Mouse (Mus musculus) heart, postnatal 0 days (tissue): ENCODE measurements at regions not wholly inside any gene's neighbourhood (a gene's known extent, or its start where the extent isn't known, plus 50 kb on each side); places are given as distances from the start of the nearest gene placed in this dataset.

ENCODE experiments used
- ATAC-seq: fragments of 200-750 bp; cut with Nextera tagmentation; 2 replicates; pipeline ENCODE4 v1.8.0; 2017; ENCODE audit warnings: low read depth, moderate number of reproducible peaks, moderate library complexity; ENCODE audit not compliant: insufficient read depth
- DNase-seq: peaks from one replicate; pipeline ENCODE4 v3.0.0-alpha.2; 2016; ENCODE audit warnings: low spot score
- H3K27ac ChIP-seq: fragments of 300-500 bp; sonication (generic); 2 replicates; pipeline ENCODE4 v1.5.1; 2014; ENCODE audit warnings: low read depth, mild to moderate bottlenecking
- H3K27me3 ChIP-seq: fragments of 300-500 bp; sonication (generic); 2 replicates; pipeline ENCODE4 v1.6.1; 2014; ENCODE audit warnings: low read length, mixed read lengths; ENCODE audit not compliant: control insufficient read depth, insufficient read depth
- H3K36me3 ChIP-seq: fragments of 300-500 bp; sonication (generic); replicated peaks from 2 replicates; pipeline ENCODE4 v1.6.1; 2014; ENCODE audit warnings: low read length, mixed read lengths; ENCODE audit not compliant: control insufficient read depth, insufficient read depth
- H3K4me1 ChIP-seq: fragments of 300-500 bp; sonication (generic); 2 replicates; pipeline ENCODE4 v1.6.1; 2014; ENCODE audit warnings: antibody characterized with exemption; ENCODE audit not compliant: control insufficient read depth, insufficient read depth
- H3K4me2 ChIP-seq: fragments of 300-500 bp; sonication (generic); 2 replicates; pipeline ENCODE4 v1.6.1; 2014; ENCODE audit warnings: low read depth, mild to moderate bottlenecking, low read length, moderate library complexity
- H3K4me3 ChIP-seq: fragments of 300-500 bp; sonication (generic); 2 replicates; pipeline ENCODE4 v1.5.1; 2014; ENCODE audit warnings: low read depth, low read length
- H3K9ac ChIP-seq: fragments of 300-500 bp; sonication (generic); replicated peaks from 2 replicates; pipeline ENCODE4 v1.6.1; 2014; ENCODE audit warnings: low read depth, low read length, mixed read lengths
- H3K9me3 ChIP-seq: fragments of 300-500 bp; sonication (generic); replicated peaks from 2 replicates; pipeline ENCODE4 v1.6.1; 2016; ENCODE audit warnings: low read length; ENCODE audit not compliant: control insufficient read depth
- CTCF ChIP-seq: IDR thresholded peaks from 2 replicates; pipeline ENCODE4 v1.5.1; 2016; ENCODE audit warnings: antibody characterized with exemption, control low read depth, low read depth
- EP300 ChIP-seq: IDR thresholded peaks from 2 replicates; pipeline ENCODE4 v1.6.1; 2016; ENCODE audit warnings: antibody characterized with exemption, low read depth
- WGBS: fragments of 180-500 bp; shearing (Covaris S2); extraction: QIAGEN DNeasy Blood & Tissue Kit; methylation state at CpG from one replicate; pipeline ENCODE4 v1.1.7; 2014; 5-methylcytosine and 5-hydroxymethylcytosine counted together

GRCm38 (mm10) chr15:11701246-11701645, 205.8 kb downstream of the Npr3 start:
- no peak overlapping the region for H3K4me3 ChIP-seq
- no peak overlapping the region for H3K4me2 ChIP-seq
- TF ChIP-seq EP300: no peak
- TF ChIP-seq CTCF: no peak
- H3K36me3 ChIP-seq: no peaks in the 10 kb centered on the region
- no peak overlapping the region for H3K9ac ChIP-seq
- DNase-seq (no peak), ATAC-seq (no peak)
- no peaks in the 10 kb centered on the region for H3K27me3 ChIP-seq
- H3K9me3 ChIP-seq: no peaks in the 10 kb centered on the region
- no peak overlapping the region for H3K27ac ChIP-seq
- H3K4me1 ChIP-seq: no peaks in the 10 kb centered on the region
- WGBS: 51% methylated on average over 6 of the region's 6 CpGs

GRCm38 (mm10) chr15:11699929-11700328, 207.2 kb downstream of the Npr3 start:
- Histone ChIP-seq H3K27me3 (no peaks in the 10 kb centered on the region), H3K4me2 (no peak overlapping the region), H3K4me1 (no peaks in the 10 kb centered on the region), H3K4me3 (no peak overlapping the region), H3K36me3 (no peaks in the 10 kb centered on the region), H3K9me3 (no peaks in the 10 kb centered on the region), H3K27ac (no peak overlapping the region), H3K9ac (no peak overlapping the region)
- 82% methylated on average over 3 of the region's 3 CpGs for WGBS
- ATAC-seq (no peak), DNase-seq (no peak)
- TF ChIP-seq EP300 (no peak), CTCF (no peak)

GRCm38 (mm10) chr15:11697060-11697459, 210.0 kb downstream of the Npr3 start:
- 46% methylated on average over 3 of the region's 3 CpGs for WGBS
- Histone ChIP-seq H3K4me1 (no peaks in the 10 kb centered on the region), H3K9ac (no peak overlapping the region), H3K27me3 (no peaks in the 10 kb centered on the region), H3K9me3 (no peaks in the 10 kb centered on the region), H3K27ac (no peak overlapping the region), H3K4me2 (no peak overlapping the region), H3K36me3 (no peaks in the 10 kb centered on the region), H3K4me3 (no peak overlapping the region)
- TF ChIP-seq EP300 (no peak), CTCF (no peak)
- ATAC-seq (no peak), DNase-seq (no peak)

GRCm38 (mm10) chr15:11693772-11694270, 213.3 kb downstream of the Npr3 start:
- H3K9me3 ChIP-seq: no peaks in the 10 kb centered on the region
- no peaks in the 10 kb centered on the region for H3K27me3 ChIP-seq
- DNase-seq (no peak), ATAC-seq (no peak)
- no peaks in the 10 kb centered on the region for H3K4me1 ChIP-seq
- no peak overlapping the region for H3K4me2 ChIP-seq
- H3K9ac ChIP-seq: no peak overlapping the region
- no peaks in the 10 kb centered on the region for H3K36me3 ChIP-seq
- H3K27ac ChIP-seq: no peak overlapping the region
- whole genome bisulfite sequencing: 70% methylated on average over 14 of the region's 14 CpGs
- no peak overlapping the region for H3K4me3 ChIP-seq
- TF ChIP-seq EP300 (no peak), CTCF (no peak)

GRCm38 (mm10) chr15:11664839-11665379, 242.2 kb downstream of the Npr3 start:
- Histone ChIP-seq H3K36me3 (no peaks in the 10 kb centered on the region), H3K4me1 (no peaks in the 10 kb centered on the region), H3K4me2 (no peak overlapping the region), H3K9me3 (no peaks in the 10 kb centered on the region), H3K4me3 (no peak overlapping the region), H3K27ac (no peak overlapping the region), H3K27me3 (no peaks in the 10 kb centered on the region), H3K9ac (no peak overlapping the region)
- TF ChIP-seq CTCF: no peak
- TF ChIP-seq EP300: no peak
- 71% methylated on average over 5 of the region's 5 CpGs for WGBS
- DNase-seq (no peak), ATAC-seq (no peak)

- ATAC-seq (no peak), DNase-seq (no peak)
- TF ChIP-seq EP300 (no peak), CTCF (no peak)
These were observed 251.9 kb downstream of the Npr3 start for GRCm38 (mm10) chr15:11655168-11655567.

More at GRCm38 (mm10) chr15:11655168-11655567, 251.9 kb downstream of the Npr3 start:
- H3K4me3 ChIP-seq: no peak overlapping the region
- H3K4me2 ChIP-seq: no peak overlapping the region
- H3K9me3 ChIP-seq: no peaks in the 10 kb centered on the region
- H3K9ac ChIP-seq: no peak overlapping the region
- H3K27me3 ChIP-seq: no peaks in the 10 kb centered on the region
- no peak overlapping the region for H3K27ac ChIP-seq
- 63% methylated on average over 3 of the region's 3 CpGs for WGBS
- H3K4me1 ChIP-seq: no peaks in the 10 kb centered on the region
- H3K36me3 ChIP-seq: no peaks in the 10 kb centered on the region
